Mouse (Mus musculus): ENCODE data around the gene 1810009A15Rik.
A peak's percentile ranks its signal among the peaks of the same experiment; 100 is the strongest.
"Not testable (repeated sequence)": the region's sequence is repeated elsewhere in the genome, so short reads cannot be mapped to it uniquely, and the experiment has no call there.

1810009A15Rik gene

GRCm38 (mm10) chr19:8875031-8875430 lies 13.6 kb upstream of the 1810009A15Rik start:
- no peak for DNase-seq (ENCODE audit: low spot score)

- peak; percentile 93 for DNase-seq (ENCODE audit: low spot score)
Observed at GRCm38 (mm10) chr19:8880311-8881033, 8.2 kb upstream of the 1810009A15Rik start, which contains the start of gene Uqcc3. Gene Uqcc3 (minus strand): TSS chr19:8880923.

DNA sequence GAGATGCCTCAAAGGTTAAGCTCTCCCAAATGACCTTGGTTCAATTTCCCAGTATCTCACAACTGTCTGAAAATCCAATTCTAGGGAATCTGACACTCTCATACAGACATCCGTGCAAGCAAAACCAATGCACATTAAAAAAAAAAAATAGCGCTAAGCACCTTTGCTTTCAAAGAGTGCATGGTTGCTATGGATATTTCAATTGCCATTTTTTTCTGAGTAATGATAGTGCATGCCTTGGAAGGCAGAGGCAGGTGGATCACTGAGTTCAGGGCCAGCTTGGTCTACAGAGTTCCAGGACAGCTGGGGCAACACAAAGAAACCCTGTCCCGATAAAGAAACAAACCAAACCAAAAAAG lies 7.6 kb upstream of the 1810009A15Rik start:
- DNase-seq (ENCODE audit: low spot score) = no peak

DNA sequence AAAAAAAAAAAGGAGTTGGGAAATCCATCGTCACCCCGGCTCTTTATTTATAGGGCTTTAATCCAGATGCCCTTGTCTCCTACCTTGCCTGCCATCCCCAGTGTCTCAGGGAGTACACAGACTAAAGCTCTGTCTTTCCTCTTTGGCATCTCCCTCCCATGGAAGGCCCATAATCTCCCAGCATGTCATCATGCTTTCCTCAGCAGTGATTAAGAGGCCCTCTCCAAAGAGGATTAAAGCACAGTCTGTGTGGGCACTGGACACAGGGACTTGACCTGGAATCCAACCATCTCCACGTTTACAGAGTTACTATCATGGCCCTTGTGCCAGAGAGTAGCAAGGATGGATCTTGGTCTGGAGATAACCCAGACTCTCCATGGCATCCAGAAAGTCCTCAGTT lies 5.0 kb upstream of the 1810009A15Rik start, which contains the start of the genes Lbhd1 and Gm49403:
TSS of gene Lbhd1 (plus strand) at position 117 of the 400 bp plus-strand sequence.
TSS of gene Gm49403 (plus strand) at position 315 of the 400 bp plus-strand sequence.
- DNase-seq (ENCODE audit: low spot score) = no peak

DNA sequence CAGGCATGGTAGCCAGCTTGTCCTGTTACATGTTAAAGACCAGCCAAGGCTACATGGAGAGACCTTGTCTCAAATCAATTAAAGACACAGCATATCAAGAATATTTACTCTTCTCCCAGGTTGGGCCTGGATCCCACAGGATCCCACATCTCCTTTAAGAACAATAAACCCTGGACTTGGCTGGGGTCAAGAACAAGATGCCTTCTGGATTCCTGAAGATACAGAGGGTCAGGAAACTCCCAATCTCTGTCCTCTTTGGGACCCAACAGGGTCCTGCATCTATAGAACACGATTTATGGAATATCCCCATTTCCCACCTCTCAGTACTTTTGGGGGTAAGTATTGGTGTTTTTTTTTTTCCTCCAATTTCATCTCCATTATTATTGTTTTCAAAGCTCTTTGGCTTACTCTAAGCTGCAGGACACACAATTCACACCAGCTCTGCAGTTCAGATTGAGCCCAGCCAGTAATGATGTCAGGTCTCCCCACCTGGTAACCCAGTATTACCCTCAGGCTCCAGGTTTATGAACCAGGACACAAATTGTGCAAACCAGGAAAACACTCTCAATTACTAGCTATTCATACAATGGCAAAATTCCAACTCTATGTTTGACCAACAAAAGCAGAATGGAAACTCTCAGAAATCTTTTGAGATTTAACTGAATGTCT lies 1.6 kb upstream of the 1810009A15Rik start:
- DNase-seq (ENCODE audit: low spot score) = no peak

DNA sequence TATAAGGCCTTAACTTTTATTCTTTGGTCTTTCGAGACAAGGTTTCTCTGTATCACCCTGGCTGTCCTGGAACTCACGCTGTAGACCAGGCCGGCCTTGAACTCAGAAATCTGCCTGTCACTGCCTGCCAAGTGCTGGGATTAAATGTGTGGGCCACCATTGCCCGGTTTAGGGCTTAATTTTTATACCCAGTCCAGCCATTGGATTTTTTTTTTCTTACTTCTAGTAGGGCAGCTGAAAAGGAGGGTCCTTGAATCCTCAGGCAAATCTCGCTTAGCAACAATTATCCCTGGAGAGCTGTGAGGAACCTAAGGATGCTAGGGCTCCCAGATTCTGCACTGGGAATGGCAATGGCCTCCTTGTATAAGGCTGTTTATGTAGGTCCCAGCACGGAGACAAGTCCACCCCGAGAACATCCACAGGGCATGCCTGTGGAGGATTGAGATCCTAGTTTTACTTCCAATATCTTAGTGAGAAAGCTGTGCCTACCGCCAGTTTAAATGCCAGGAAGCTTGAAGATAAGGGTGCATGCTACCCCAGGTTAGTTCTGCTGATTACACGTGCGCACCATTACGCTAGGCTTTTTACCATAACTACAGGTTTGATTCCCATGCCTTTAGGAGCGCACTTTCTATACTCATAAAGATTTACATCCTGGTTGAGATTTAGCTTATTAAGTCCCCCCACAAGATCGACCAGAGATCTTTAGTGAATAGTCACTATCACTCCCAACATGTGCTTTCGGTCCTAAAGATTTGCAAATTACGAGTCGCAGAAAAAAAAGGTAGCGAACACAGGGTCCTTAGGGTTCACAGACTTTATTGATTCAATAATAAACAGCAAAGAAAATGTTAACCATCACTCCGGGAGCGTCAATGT lies 829 bp upstream of the 1810009A15Rik start:
- no peak for DNase-seq (ENCODE audit: low spot score)

DNA sequence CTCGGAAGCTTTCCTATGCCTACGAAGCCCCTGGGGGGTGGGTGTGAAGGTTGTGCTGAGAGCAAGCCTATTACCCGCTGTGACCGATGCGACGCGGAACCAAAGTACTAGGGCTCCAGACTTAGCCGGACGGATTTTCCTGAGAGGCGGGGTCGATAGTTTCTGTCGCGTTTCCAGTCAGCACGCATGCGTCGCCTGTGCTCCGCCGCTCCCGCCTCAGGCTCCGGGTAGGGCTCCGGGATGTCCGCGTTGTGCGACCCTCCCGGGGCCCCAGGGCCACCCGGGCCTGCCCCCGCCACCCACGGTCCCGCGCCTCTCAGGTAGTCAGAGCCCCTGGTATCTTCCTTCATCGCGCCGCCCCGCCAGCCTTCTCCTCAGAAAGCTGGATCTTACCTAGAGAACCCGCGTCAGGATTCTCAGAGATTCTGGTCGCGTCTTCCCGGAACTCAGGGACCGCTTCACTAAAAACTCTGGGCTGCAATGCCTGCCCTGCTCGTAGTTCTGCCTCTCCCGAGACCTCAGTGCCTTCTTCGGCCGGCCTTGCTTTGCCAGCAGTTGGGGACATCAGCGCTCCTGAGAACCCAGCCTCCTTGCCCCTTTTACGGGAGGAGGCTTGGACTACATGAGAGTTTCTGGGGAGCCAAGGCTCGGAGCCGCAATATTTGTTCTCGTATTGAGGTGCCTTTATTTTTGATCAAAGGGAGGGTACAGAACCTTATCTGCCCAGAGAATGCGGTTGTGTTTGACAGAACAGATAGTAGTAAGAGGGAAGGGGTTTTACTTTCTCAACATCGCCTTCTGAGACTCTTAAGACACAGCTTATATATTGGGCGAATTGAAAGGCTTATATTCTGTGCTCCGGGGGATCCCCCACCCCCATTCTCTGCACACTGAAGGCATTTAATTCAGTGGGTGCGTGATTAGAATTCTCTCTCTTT lies 4.4 kb downstream of the 1810009A15Rik start, which contains the start of gene Ints5:
TSS of gene Ints5 (plus strand) at position 177 of the 938 bp plus-strand sequence.
- peak; percentile 93 for DNase-seq (ENCODE audit: low spot score)

DNA sequence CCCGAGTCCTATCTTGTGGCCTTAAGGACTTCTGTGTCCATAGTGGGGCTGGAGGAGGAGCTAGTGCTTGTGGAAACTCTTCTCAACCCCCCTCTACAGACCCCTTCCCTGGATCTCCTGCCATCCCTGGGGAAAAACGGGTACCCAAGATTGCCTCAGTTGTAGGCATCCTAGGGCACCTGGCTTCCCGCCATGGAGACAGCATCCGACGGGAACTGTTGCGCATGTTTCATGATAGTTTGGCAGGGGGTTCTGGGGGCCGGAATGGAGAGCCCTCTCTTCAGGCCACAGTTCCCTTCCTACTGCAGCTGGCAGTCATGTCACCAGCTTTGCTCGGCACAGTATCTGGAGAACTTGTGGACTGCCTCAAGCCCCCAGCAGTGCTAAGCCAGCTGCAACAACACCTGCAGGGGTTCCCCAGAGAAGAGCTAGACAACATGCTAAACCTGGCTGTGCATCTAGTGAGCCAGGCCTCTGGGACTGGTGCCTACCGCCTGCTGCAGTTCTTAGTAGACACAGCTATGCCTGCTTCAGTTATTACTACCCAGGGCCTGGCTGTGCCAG lies 6.8 kb downstream of the 1810009A15Rik start:
- no peak for DNase-seq (ENCODE audit: low spot score)

GRCm38 (mm10) chr19:8896231-8896630 lies 7.6 kb downstream of the 1810009A15Rik start:
- not testable (repeated sequence) for DNase-seq (ENCODE audit: low spot score)

DNA sequence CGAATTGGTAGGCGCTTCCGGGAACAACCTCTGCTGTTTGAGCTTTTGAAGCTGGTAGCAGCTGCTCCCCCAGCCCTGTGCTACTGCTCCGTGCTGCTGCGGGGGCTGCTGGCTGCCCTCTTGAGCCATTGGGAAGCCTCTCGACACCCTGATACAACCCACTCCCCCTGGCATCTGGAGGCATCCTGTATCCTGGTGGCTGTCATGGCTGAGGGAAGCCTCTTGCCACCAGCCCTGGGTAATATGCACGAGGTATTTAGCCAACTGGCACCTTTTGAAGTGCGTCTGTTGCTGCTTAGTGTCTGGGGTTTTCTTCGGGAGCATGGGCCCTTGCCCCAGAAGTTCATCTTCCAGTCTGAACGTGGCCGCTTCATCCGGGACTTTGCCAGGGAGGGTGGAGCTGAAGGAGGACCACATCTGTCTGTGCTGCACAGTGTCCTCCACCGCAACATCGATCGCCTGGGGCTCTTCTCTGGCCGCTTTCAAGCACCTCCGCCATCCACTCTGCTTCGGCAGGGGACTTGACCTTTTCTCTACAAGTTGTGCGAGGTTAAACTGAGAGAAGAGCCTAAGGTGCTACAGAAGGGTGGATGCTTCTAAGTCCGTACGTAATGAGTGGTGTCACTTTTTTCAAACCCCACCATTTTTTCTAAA lies 8.7 kb downstream of the 1810009A15Rik start:
- peak; percentile 60 for DNase-seq (ENCODE audit: low spot score)

- DNase-seq (ENCODE audit: low spot score) = peak; percentile 98
Observed at GRCm38 (mm10) chr19:8897865-8898495, 9.3 kb downstream of the 1810009A15Rik start, which contains the start of gene Ganab. Gene Ganab (plus strand): TSS chr19:8898071.

DNA sequence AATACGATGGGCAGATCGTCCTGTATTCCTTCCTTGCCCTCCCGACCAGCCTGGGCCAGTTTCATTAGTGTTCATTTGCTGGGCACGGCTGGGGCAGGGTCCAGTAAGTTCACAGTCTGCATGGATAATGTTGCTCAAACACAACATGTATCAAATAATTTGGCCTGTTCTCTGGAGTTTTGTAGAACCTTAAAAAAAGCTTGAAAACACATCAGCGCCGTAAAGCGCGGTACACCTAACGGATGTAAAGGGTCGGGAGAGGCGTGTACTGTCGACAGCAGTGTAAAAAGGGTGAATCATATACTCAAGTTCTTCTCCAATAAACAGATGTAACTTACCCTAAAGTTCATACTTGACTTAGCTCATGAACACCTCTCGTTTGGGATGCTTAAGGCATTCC lies 9.9 kb downstream of the 1810009A15Rik start:
- peak; percentile 37 for DNase-seq (ENCODE audit: low spot score)

DNA sequence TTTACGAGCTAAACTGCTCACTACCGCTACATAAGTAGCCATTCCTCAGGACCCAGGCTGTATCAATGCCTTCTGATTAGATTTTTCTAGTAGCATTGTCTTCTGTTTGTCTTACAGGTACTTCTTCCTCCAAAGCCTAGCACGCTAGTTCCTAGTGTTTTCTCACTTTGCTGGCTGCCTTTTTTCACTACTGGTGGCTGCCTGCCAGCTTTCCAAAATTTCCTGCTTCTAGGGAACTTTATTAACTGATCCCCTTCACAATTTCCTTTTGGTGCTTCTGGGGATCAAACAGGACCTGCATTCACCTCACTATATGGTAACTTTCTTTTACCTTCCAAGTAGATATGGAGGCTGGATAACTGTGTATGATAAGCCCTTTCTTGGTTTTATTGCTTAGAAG lies 10.4 kb downstream of the 1810009A15Rik start:
- peak; percentile 33 for DNase-seq (ENCODE audit: low spot score)

- no peak for DNase-seq (ENCODE audit: low spot score)
Observed at GRCm38 (mm10) chr19:8903412-8903811, 14.8 kb downstream of the 1810009A15Rik start.

- no peak for DNase-seq (ENCODE audit: low spot score)
Observed at GRCm38 (mm10) chr19:8908531-8908930, 19.9 kb downstream of the 1810009A15Rik start.

DNA sequence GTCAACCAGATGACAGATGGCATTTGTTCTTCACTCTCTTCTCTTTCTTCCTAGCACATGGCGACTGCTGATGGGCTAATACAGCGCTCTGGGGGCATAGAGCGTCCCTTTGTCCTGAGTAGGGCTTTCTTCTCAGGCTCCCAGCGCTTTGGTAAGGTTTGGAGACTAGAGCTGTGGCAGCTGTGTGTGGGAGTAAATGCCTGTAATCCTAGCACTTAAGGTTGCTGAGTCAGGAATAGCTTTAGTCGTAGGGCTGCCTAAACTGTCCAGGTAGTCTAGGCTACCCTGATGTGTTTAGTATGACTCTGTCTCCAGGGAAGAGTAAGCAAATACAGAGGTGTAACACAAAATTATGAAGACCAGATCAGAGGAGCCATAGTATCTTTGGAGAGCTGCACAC lies 23.2 kb downstream of the 1810009A15Rik start:
- no peak for DNase-seq (ENCODE audit: low spot score)

DNA sequence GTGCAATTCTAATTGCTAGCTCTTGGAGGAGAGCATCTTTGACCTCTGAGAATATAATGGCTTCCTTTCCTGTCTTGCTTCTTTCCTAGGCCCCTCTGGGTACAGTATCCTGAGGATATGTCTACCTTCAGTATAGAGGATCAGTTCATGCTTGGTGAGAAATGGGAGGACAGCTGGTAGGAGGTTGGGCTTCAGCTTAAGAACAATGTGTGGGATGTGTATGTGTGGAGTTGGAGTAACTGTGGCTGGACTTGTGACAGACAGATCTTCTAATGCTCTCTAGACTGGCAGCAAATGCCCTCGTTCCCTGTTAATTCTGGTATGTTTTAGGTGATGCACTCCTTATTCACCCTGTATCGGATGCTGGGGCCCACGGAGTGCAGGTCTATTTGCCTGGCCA lies 25.6 kb downstream of the 1810009A15Rik start:
- DNase-seq (ENCODE audit: low spot score) = no peak

DNA sequence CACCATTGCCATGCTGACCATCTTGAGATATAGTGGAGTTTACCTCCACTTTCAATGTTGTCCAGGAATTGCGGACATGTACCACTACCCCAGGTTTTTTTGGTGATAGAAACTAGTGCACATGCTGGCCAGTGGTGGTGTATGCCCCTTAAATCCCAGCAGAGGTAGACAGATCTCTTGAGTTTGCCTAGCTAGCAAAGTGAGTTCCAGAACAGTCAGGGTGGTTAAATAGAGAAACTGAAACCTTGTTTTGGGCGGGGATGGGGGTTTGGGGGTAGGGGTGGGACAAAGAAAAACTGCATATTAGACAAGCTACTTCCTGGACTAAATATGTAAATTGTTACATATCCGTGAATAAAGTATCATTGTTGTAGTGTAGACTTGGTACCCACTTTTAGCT lies 30.3 kb downstream of the 1810009A15Rik start:
- no peak for DNase-seq (ENCODE audit: low spot score)

DNA sequence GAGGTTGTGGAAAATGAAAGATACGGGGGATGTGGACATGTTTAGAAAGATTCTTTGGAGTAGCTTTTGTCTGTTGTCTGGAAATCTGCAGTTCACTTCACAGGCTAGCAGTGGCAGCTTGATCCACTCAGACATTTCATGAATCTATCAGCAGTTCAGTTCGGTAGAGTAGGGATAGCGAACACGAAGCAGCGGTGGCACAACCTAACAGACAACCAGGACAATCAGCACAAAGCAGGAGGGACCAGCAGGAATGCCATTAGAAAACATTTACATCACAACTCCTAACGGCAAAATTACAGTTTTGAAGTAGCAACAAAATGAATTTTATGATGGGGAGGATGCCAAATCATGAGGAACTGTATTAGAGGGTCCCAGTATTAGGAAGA lies 31.0 kb downstream of the 1810009A15Rik start:
- DNase-seq (ENCODE audit: low spot score) = no peak

Data from adipocyte (in vitro differentiated cells).